Mouse (Mus musculus): Measurements from ENCODE around the gene Vwce.

DNA sequence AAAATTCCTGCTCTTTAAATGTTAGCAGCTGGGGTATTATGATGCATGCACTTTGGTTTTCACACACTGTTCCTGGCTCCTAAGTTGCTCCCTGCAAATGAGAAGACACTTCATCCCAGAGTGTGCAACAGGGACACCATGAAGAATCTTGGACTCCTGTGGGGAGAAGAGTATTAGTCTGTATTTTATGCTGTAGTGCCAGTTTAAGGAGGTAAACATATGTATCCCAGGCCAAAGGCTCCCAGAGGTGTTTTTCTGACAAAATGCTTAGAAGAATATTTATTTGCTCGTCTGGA lies 44.7 kb downstream of the Vwce start:
- no peak for TF ChIP-seq TAL1 (IDR thresholded peaks at IDR 0.05; ENCODE audit: low read length)
- no peak for TF ChIP-seq GATA1 (IDR thresholded peaks at IDR 0.05; ENCODE audit: low read length)
